Mouse (Mus musculus): ENCODE measurements around the gene Scimp.
A peak's percentile ranks its signal among the peaks of the same experiment; 100 is the strongest.

Scimp gene

DNA sequence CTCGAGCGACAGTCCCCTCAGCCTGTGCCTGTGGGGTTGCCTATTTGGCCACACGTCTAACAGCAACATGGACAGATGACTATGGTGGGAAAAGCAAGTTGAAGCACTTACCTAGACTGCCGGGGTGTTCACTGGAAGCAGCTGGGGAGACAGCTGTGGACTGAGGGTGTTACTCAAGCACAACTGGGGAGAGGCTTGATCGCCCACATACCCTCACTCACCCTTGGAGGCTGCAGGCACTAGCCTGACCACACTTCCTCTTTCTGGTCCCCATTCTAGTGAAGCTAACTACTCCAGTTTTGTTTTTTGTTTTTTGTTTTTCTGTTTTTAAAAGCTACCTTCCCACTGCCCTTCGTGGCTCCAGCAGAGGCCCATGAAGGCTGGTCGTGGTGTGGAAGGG lies at the start of gene Scimp:
TSS of gene Scimp (minus strand) at position 222 of the 400 bp plus-strand sequence.
- no peak for DNase-seq (ENCODE audit: low read depth in 2 of 2, low spot score in 2 of 2)

DNA sequence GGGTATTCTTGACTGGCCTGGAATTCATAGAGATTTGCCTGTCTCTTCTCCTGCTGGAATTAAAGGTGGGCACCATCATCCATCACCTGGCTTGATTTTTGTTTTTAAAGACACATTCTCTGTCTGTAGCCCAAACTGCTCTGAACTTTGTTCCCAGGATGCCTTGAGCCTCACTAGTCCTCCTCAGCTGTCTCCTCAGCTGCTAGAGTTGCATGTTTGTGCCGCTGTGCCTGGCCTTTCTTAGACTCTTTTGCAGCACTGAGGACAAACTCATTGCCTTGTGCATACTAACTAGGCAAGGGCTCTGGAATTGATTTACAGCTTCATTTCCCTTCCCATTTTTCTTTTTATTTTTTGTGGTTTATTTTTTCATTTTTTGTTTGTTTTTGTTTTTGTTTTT lies 48.0 kb upstream of the Scimp start:
- no peak for DNase-seq (ENCODE audit: low read depth in 2 of 2, low spot score in 2 of 2)

DNA sequence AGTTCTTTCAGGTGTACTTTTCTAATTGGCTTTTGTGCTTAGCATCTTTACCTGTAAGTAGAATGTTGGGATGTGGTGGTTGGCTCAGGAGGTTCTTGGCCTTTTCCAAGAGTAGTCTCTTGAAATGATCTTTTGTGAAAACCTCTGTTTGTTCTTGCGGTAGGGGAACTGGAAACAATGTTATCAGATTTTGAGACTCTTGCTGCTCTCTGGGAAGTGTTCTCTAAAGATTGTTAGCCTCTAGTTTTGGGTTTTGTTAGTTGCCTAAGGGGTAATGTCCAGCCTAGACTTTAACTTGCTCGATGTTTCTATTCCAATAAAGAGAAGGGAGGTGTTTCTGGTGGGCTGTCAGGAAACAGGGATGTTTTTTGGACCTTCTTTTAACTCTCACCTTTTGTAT lies 33.6 kb upstream of the Scimp start:
- DNase-seq (ENCODE audit: low read depth in 2 of 2, low spot score in 2 of 2), result no peak

DNA sequence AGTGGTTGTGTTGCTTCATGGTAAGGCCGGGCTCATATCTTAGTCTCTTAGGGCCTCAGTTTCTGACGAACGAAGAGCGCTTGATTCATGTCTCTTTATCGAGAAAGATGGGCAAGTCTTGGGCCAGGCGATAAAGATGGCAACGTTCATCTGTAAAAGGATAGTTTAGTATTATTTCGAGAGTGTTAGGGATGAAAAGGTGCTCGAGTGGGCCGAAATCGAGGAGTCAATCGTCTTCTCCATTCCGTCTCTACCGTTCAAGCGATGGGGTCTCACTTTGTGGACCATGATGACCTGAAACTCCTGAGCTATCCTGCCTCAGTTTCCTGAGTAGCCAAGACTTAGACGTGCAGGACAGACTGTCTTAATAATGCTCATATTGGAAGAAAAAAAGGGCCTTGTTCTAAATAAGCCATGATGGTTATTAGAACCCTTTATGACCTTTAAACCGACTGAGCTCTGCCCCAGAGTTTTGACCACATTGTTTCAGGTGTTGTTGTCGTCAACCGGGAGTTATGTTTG lies 33.1 kb upstream of the Scimp start:
- DNase-seq (ENCODE audit: low read depth in 2 of 2, low spot score in 2 of 2), result no peak

DNA sequence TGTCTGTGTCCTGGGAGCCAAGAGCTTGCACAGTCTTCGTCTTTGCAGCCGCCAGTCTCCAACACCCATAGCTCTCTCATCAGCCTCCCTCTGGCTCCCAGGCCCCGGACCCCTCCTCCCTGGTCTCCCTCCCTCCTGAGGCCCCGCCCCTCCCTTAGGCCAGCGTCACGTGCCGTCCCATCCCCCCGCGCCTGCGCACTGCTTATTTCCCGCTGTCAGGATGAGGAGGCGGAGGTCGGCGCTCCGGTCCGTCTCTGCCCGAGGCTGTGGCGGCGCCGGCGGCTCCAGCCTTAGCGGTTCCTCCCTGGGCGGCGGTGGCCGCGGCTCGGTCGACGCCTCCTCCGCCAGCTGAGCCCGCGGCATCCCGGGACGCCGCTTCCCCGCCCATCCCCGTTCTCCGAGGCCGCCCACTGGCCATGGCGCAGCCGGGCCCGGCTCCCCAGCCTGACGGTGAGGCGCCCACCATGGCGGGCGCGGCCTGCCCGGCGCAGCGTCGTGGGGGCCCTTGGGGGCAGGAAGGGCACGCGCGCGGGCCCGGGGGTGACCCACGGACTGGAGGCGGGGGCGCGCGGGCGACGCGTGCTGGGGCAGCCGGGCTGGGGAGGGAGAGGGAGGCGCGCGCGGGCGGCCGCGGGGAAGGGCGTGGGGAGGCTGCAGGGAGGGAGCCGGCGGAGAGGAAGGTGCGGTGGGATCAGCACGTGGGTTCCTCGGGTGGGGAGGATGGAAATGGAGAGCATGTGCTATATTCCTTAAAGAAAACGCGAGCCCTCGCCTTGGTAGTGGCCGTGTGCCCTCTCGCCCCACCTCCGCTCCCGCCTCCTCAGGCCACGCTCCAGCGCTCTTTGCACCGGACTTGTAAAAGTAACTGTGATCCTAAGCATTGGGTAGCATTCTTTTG lies 32.4 kb upstream of the Scimp start, which contains the start of gene Rabep1:
TSS of gene Rabep1 (plus strand) at position 220 of the 898 bp plus-strand sequence.
- peak; percentile 78 to 84 for DNase-seq (ENCODE audit: low read depth in 2 of 2, low spot score in 2 of 2)

DNA sequence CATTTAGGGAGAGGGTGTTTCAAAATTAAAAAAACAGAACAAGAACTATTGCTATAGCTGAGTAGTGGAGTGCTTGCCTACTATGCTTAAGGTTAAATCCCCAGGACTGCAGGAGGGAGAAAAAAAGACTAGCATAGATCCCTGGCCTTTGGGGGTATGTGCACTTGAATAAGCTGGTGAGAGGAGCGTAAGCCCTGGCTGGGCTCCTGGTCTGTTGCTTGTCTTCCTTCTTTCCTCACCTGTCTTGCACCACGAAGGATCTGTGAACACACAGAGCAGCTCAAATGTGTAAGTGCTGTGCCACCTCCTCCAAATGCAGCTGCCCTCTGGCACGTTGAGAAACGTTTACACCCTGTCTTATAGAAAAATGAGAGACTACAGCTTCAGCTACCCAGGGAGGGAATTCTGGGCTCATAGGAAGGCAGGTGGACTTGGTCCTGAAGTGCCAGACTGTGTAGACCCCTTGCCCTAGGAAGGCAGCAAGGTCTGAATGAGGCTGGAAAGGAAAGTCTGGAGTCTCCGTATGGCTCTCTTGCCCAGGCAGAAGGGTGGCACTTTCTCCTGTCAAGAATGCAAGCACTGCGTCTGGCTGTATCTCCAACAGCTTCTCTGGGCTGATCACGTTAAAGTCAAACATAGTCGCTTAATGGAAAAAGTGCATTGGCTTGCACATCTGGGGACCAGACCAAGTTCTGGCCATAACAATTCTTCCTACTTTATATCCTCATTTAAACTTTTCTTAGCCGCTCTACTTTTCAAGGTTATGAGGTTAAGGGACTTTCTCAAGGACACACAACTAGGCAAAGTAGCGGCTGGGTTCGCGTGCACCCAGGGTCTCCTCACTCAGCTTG lies 31.5 kb upstream of the Scimp start:
- no peak for DNase-seq (ENCODE audit: low read depth in 2 of 2, low spot score in 2 of 2)

DNA sequence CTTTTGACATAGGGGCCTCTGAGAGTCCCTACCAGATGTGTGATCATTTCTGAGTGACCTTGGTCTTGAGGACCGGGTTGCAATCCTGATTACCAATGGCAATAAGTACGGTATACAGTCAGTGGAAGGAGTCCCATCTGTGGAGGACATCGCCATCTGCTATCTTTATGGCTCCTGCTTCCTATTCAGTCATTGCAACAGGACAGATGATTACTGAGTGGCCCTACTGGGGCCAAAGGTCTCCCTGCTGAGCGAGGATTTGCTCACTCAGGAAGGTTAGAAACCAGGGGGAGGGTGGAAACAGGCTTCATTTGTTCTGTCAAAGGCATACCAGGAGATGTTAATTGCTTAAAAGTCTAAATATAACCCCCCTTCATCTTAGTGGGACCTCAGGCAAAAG lies 30.6 kb upstream of the Scimp start:
- no peak for DNase-seq (ENCODE audit: low read depth in 2 of 2, low spot score in 2 of 2)

DNA sequence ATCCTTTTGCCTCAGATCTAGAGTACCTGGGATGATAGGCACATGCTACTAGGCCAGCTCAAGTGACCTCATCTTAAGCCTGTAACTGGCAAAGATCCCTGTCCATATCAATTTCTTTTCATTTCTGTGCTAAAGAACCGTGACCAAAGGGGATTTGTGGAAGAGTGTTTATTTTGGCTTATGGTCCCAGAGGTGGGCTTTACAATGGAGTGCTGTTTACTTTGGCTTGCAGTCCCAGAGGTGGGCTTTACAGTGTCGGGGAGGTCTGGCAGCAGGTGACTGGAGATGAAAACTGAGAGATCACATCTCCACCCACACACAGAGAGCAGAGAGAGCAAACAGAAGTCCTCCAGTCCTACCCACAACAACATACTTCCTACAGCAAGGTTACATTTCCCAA lies 26.2 kb upstream of the Scimp start:
- DNase-seq (ENCODE audit: low read depth in 2 of 2, low spot score in 2 of 2), result no peak

DNA sequence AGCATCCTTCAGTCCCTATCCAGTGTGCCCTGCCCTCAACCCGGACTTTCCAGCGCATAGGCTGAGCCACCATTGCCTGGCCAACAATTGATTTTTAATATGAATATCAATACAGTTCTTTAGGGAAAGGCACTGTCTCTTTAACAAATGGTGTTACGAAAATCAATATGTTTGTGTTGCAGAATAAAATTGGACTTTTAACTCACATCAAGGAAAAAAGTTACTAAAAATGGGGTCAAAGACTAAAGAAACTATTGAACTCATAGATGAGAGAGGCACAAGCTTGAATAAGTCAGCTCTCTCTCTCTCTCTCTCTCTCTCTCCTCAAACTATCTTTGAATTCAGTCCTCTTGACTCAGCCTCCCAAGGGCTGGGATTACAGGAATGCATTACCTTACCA lies 24.6 kb upstream of the Scimp start:
- DNase-seq (ENCODE audit: low read depth in 2 of 2, low spot score in 2 of 2), result no peak

DNA sequence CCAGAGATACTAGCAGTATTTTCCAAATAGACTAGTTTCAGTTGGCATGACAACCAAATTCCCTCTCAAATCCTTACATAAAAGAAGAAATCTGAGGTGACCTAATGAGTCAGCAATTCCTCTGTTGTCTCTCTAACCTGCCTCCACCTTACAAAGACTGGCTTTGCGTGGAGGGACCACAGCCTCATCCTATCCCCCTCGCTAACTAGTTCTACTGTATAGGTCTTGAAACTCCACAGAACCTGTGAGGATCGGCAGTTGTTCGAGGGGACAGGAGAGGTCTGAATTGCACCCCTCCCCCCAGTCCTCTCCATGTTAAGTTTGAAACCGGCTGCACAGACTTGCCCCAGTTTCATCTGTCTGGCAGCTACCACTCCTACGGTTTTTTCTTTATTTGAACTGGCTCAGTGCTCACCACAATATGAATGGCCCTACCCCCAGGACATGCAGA lies 23.0 kb upstream of the Scimp start:
- DNase-seq (ENCODE audit: low read depth in 2 of 2, low spot score in 2 of 2), result no peak

DNA sequence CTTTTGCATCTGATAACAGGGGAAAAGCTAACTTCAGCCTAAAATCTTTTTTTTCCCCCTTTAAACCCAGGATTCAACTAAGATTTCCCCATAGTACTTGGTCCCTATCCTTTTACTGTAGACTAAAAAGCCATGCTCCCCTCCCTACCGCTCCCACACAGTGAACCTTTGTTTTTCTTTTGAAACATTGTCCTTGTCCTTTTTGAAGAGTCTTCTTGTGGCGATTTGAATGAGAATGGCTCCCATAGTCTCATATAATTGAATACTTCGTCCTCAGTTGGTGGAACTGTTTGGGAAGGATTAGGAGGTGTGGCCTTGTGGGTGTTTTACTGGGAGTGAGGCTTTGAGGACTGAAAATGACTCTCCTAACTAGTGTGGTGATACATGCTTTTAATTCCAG lies 21.4 kb upstream of the Scimp start:
- DNase-seq (ENCODE audit: low read depth in 2 of 2, low spot score in 2 of 2), result no peak

DNA sequence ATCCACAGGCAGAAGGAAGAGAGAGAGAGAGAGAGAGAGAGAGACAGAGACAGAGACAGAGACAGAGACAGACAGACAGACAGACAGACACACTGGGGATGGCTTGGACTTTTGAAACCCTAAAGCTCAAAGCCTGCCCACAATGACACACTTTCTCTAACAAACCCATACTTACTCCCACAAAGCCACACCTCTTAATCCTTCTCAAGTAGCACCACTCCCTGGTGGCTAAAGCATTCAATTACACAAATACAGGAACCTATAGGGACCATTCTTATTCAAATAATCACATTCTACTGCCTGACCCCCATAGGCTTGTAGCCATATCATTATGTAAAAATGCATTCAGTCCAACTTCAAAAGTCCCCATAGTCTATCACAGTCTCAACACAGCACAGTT lies 21.0 kb upstream of the Scimp start:
- no peak for DNase-seq (ENCODE audit: low read depth in 2 of 2, low spot score in 2 of 2)

DNA sequence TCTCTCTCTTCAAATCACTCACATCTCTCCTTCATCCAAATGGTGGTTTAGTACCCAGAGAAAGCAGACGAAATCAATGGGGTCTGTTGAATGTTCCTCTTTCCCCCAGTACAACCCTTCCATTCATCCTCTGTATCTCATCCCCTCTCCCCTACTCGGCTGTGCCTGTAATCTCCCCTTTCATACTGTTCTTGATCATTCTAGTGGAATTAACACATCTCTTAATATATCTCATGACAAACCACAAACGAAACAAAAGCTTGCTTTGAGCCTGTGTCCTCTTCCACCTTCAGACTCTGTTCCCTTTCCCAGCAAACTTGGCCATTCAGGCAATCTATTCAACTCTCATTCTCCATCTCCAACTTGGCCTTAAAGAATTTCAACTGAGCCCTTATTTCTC lies 18.8 kb upstream of the Scimp start:
- DNase-seq (ENCODE audit: low read depth in 2 of 2, low spot score in 2 of 2), result no peak

DNA sequence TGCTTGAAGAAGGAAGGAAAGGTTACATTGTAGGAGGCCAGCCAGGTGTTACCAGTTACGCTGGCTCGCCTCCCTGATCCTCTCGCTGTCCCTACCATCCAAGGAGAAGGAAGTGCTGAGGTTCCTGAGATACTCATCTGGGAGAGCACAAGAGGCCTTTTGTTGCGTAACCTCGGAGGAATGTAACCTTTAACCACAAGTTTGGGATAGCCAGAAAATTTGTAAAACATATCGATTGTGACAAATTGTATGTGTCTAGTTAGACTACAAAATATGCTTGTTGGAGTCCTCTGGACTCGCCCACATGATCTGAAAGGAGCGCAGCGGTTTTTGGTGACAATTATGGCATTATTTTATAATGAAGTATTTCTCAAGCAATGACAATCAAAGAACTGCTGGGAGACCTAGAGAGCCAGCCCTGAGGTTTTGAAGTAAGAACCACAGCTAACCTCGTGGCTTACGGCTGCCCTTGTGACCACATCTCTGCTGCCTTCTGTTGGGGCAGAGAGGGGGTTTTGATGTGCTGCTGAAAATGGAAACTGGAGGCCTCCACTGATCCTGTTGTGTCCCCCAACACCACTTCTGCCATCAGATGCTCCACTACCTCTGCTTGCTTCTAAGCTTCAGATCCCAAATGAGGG lies 16.7 kb upstream of the Scimp start:
- no peak for DNase-seq (ENCODE audit: low read depth in 2 of 2, low spot score in 2 of 2)

DNA sequence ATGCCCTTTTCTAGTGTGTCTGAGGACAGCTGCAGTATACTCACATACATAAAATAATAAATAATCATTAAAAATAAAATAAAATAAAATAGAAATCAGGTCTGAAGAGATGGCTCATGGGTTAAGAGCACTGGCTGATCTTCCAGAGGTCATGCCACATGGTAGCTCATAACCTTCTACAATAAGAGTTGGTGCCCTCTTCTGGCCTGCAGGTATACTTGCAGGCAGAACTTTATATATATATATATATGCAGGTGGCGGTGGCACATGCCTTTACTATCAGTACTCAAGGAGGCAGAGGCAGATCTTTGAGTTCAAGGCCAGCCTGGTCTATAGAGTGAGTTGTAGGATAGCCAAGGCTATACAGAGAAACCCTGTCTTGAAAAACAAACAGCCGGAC lies 13.8 kb upstream of the Scimp start:
- no peak for DNase-seq (ENCODE audit: low read depth in 2 of 2, low spot score in 2 of 2)

DNA sequence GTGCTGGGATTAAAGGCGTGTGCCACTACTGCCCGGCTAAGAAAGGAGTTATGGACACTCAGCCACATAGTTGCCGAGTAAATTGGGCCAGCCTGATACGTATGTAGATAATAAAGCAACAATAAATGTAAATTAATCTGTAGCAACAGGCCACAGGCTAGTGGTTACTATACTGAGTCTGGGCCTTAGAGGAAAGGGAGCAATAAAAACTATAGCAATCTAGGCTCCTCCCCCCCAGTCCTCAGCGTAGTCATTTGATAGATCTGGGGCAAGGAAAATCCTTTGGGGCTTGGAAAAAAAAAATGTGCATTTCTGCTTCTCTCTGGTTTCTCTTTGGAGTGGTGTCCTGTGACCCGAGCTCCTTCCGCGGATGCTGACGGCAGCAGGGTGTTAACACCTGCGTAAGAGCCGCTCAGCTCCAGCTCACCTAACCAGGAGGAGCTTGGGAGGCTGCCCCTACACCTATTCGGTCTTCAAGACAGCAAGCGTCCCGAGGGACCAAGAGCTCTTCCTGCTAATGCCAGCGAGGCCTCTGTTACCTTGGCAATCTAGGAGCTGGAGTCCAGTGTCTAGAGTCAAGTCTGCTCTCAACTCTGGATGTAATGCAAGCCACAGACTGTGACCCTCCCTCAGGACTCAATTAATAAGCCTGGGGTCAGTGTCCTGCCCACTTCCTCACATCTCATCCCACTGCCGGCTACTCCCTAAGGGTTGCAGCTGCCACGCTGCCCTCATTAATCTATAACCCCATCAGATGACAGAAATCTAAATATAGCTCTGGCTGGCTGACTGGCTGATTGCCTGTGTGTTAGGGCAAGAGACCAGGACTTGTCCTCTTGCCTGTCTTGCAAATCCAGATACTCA lies 9.6 kb upstream of the Scimp start:
- DNase-seq (ENCODE audit: low read depth in 2 of 2, low spot score in 2 of 2), result no peak

DNA sequence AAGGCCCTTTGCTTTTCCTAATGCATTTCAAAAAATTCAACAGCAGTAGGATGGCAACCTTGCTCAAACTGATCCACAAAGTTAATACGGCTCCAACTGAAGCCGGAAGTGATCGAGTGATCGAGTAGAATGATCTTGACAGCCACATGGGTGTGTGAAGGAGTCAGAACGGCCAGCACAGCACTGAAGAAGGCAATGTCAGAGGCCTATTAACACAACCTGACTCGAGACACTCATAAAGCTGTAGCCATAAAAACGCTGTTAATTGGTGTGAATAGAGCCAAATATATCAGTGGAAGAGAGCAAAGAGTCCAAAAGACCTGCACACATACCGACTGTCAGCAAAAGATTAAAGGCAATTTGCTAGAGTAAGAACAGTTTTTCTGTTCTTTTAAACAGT lies 7.7 kb upstream of the Scimp start:
- DNase-seq (ENCODE audit: low read depth in 2 of 2, low spot score in 2 of 2), result no peak

DNA sequence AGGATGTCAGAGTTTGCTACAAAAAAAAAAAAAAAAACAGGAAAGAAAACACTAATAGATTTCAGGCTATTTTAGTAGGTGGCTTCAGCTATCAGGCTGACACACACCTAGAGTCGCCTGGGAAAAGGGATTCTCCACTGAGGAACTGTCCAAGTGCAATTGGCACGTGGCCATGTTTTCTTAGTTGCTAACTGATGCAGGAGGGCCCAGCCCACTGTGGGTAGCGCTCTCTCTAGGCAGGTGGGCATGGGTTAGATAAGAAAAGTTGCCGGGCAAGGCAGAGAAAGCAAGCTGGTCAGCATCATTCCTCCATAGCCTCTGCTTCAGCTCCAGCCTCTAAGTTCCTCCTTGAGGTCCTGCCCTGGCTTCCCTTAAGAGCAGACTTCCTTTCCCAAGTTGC lies 4.4 kb upstream of the Scimp start:
- DNase-seq (ENCODE audit: low read depth in 2 of 2, low spot score in 2 of 2), result no peak

DNA sequence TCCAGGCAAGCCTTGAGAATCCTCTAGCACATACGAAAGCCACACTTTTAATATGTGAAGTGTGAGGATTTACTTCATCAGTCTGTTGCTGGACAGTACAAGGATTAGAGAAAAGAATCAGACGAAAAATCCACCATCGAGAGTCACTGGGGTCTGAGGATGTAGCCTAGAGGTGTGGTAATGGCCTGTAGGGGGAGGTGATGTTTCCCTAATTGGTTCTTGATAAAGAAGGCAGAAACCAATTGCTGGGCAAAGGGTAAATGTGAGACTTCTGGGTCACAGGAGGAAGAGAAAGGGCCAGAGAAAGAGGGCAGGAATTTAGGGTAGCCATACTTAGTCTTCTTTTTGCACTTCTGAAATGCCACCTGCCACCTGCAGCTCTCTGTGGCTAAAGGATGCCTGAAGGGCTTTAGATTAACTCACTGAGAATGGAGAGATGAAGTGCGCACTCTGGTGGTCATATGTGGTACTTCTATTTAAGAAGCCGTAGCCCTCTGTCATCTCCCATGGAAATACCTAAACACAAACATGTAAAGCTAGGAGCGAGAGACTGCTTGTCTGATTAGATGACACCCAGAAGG lies 3.2 kb upstream of the Scimp start:
- peak; percentile 65 to 75 for DNase-seq (ENCODE audit: low read depth in 2 of 2, low spot score in 2 of 2)

DNA sequence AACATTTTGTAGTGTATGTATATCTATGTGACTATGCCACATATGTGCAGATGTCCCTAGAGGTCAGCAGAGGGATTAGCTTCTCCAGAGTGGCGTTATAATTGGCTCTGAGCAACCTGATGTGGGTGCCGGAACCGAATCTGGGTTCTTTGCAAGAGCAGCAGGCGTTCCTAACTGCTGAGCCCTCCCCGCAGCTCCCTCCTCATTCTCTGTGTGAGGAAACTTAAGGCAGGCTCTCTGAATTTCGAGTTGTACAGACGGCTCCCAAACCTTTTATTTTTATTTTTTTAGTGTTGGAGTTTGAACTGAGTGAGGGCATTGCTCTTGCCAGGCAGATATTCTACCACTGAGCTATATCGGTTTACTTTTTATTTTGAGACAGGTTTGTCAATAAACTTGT lies 2.7 kb upstream of the Scimp start:
- no peak for DNase-seq (ENCODE audit: low read depth in 2 of 2, low spot score in 2 of 2)

Measured in CD8-positive naive resting alpha-beta T cell, adult 2 months (primary cell).